Mouse (Mus musculus) kidney, postnatal 0 days (tissue): Measurements from ENCODE around the gene Ints1. TPM values are rescaled to one million over a fixed set of nuclear protein-coding genes. Genes with fewer than 3 reads are reported as not detected.

ENCODE experiments used
- ATAC-seq: fragments of 200-750 bp; cut with Nextera tagmentation; replicated peaks from 2 replicates; pipeline ENCODE4 v1.8.0; 2017; ENCODE audit warnings: low read depth, moderate number of reproducible peaks, moderate TSS enrichment, moderate library complexity; ENCODE audit not compliant: low FRiP score
- DNase-seq: peaks from one replicate; pipeline ENCODE4 v3.0.0-alpha.2; 2016; ENCODE audit warnings: low spot score
- H3K27ac ChIP-seq: fragments of 300-500 bp; sonication (generic); 2 replicates; pipeline ENCODE4 v1.5.1; 2014; ENCODE audit warnings: mild to moderate bottlenecking
- H3K27me3 ChIP-seq: fragments of 300-500 bp; sonication (generic); 2 replicates; pipeline ENCODE4 v1.6.1; 2014; ENCODE audit warnings: low read length, mixed read lengths; ENCODE audit not compliant: insufficient read depth
- H3K36me3 ChIP-seq: fragments of 300-500 bp; sonication (generic); 2 replicates; pipeline ENCODE4 v1.6.1; 2014; ENCODE audit warnings: low read length, mixed read lengths; ENCODE audit not compliant: insufficient read depth
- H3K4me1 ChIP-seq: fragments of 300-500 bp; sonication (generic); replicated peaks from 2 replicates; pipeline ENCODE4 v1.6.1; 2014; ENCODE audit warnings: antibody characterized with exemption, low read length, mixed read lengths; ENCODE audit not compliant: insufficient read depth
- H3K4me2 ChIP-seq: fragments of 300-500 bp; sonication (generic); 2 replicates; pipeline ENCODE4 v1.6.1; 2014; ENCODE audit warnings: mild to moderate bottlenecking, low read length, moderate library complexity, mixed read lengths
- H3K4me3 ChIP-seq: fragments of 300-500 bp; sonication (generic); replicated peaks from 2 replicates; pipeline ENCODE4 v1.5.1; 2014; ENCODE audit warnings: low read depth, low read length
- H3K9ac ChIP-seq: fragments of 300-500 bp; sonication (generic); 2 replicates; pipeline ENCODE4 v1.6.1; 2014; ENCODE audit warnings: low read depth, low read length
- H3K9me3 ChIP-seq: fragments of 300-500 bp; sonication (generic); replicated peaks from 2 replicates; pipeline ENCODE4 v1.6.1; 2016; ENCODE audit warnings: low read length, inconsistent platforms, mixed read lengths
- CTCF ChIP-seq: IDR thresholded peaks from 2 replicates; pipeline ENCODE4 v1.5.1; 2016; ENCODE audit warnings: antibody characterized with exemption, low read depth, mild to moderate bottlenecking, moderate library complexity
- WGBS: fragments of 180-500 bp; shearing (Covaris S2); extraction: QIAGEN DNeasy Blood & Tissue Kit; methylation state at CpG from one replicate; pipeline ENCODE4 v1.1.7; 2014; 5-methylcytosine and 5-hydroxymethylcytosine counted together
- polyA plus RNA-seq: library from polyadenylated mRNA; unstranded; fragments of >200 nt; fragmentation: Nextera tagmentation; extraction: Ambion mirVana; gene quantifications from 2 replicates; pipeline ENCODE4 v1.2.1, GENCODE M21; 2015

Ints1 gene
- polyA plus RNA-seq, 1 experiment from 2014 or later = 17.9 TPM

DNA sequence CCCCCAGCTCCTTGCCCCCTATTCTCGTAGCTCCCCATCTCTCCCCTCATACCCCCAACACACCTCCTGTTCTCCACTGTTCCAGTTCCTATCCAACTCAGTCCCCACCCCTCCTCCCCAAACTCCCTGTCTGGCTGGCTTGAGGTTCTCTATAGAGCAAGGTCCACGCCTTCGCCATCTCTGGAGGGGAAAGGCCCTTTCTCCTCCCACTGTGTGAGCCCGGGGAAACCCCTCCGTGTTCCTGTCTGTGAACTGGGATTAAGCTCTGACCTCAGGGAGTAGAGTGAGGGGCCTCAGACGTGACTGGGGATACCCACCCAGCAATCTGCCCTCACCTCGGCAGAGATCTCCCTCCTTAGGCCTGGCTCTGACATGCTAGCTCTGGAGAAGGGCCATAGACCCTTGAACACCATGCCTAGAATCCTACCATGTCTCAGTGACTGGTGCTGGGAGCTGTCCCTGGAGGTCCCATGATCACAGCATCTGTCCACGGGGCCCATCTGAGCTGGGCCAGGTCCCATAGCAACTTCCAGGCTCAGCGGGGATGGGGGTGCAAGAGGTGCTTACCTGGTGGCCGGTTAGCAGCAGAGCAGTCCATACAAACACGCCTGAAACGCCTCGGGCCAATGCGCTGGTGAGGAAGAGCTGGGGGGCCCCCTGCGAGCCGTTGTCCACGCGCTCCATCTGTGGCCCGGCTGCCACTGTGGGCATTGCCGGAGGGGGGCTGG, 37.1 kb upstream of the Ints1 start:
- Histone ChIP-seq H3K27ac (no peak overlapping the region), H3K9ac (no peak overlapping the region), H3K9me3 (no peaks in the 10 kb centered on the region), H3K36me3 (no peaks in the 10 kb centered on the region), H3K4me3 (no peak overlapping the region), H3K27me3 (no peaks in the 10 kb centered on the region), H3K4me2 (no peak overlapping the region), H3K4me1 (no peaks in the 10 kb centered on the region)
- WGBS = 71% methylated on average over 20 of the region's 20 CpGs
- DNase-seq (no peak), ATAC-seq (no peak)
- TF ChIP-seq CTCF = no peak

DNA sequence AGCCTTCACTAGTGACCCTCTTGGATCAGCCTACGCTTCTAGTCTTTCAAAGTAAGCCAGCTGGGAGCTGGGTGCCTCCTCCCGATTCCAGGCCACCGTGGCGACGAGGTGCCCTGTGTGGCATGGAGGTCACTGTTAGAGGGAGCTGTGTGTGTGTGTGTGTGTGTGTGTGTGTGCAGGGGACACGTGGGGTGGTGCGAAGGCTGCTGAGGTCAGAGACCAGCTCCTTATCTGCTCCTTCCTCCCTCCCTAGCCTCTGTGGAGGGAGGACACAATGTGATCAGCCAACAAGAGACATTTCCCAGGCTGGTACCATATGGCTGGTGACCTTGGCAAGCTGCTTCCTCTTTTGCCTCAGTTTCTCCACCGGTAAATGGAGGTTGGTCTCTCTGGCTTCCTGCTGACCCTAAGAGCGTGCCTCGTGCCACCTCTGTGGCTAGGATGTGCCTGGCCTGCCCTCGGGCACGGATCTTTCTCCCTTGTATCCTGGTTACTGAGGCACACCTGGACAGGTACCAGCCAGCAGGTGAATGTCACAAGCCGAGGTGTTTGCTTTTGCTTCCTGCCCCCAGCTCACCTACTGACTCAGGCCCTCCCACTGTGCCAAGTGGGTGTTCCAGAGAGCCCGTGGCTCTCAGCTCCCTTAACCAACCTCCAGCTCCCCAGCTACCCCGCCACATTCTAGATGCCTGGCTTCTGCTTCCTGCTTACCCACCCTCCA, 36.4 kb upstream of the Ints1 start:
- Histone ChIP-seq H3K27me3 (no peaks in the 10 kb centered on the region), H3K9ac (no peak overlapping the region), H3K27ac (no peak overlapping the region), H3K4me1 (no peaks in the 10 kb centered on the region), H3K4me2 (no peak overlapping the region), H3K36me3 (no peaks in the 10 kb centered on the region), H3K4me3 (no peak overlapping the region), H3K9me3 (no peaks in the 10 kb centered on the region)
- ATAC-seq (no peak), DNase-seq (no peak)
- TF ChIP-seq CTCF = no peak
- 69% methylated on average over 15 of the region's 15 CpGs for WGBS

DNA sequence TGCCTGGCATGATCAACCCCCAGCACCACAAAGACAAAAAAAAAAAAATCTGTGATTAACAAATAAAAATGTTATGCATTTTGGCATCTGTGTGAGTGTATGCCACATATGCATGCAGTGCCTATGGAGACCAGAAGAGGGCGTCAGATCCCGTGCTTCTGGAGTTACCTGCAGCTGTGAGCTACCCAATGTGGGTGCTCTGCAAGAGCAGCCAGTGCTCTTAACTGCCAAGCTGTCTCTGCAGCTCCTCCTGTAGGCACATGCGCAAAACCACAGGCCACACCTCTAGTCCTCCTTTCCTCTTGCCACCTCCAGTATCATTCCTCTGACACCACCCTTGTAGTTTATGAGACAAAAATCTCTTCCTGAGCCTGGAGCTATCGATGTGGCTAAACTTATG, 33.9 kb upstream of the Ints1 start:
- H3K36me3 ChIP-seq = no peaks in the 10 kb centered on the region
- DNase-seq (no peak), ATAC-seq (no peak)
- H3K4me2 ChIP-seq = no peak overlapping the region
- no peak overlapping the region for H3K27ac ChIP-seq
- no peaks in the 10 kb centered on the region for H3K9me3 ChIP-seq
- H3K27me3 ChIP-seq = no peaks in the 10 kb centered on the region
- TF ChIP-seq CTCF = peak; percentile 39; the same call in 1 of the 2 replicates
- H3K4me3 ChIP-seq = no peak overlapping the region
- no peaks in the 10 kb centered on the region for H3K4me1 ChIP-seq
- H3K9ac ChIP-seq = no peak overlapping the region
- WGBS = 63% methylated on average over 4 of the region's 4 CpGs

GRCm38 (mm10) chr5:139805924-139806323, 30.4 kb upstream of the Ints1 start:
- Histone ChIP-seq H3K27me3 (no peaks in the 10 kb centered on the region), H3K4me3 (no peak overlapping the region), H3K4me1 (0 out of 2 replicates have a peak, but pooled peaks cover 3% of the 10 kb centered on the region), H3K4me2 (no peak overlapping the region), H3K9me3 (no peaks in the 10 kb centered on the region), H3K9ac (no peak overlapping the region), H3K27ac (no peak overlapping the region), H3K36me3 (peaks cover 5% of the 10 kb centered on the region; the same call in 1 of the 2 replicates)
- 91% methylated on average over 8 of the region's 8 CpGs for WGBS
- TF ChIP-seq CTCF = no peak
- no peak for DNase-seq
- no peak for ATAC-seq

- Histone ChIP-seq H3K36me3 (peaks cover 18% of the 10 kb centered on the region), H3K9ac (no peak overlapping the region), H3K4me3 (no peak overlapping the region), H3K27me3 (no peaks in the 10 kb centered on the region), H3K9me3 (no peaks in the 10 kb centered on the region), H3K27ac (no peak overlapping the region), H3K4me2 (no peak overlapping the region), H3K4me1 (0 out of 2 replicates have a peak, but pooled peaks cover 3% of the 10 kb centered on the region)
- DNase-seq (no peak), ATAC-seq (no peak)
- 87% methylated on average over 11 of the region's 11 CpGs for WGBS
- TF ChIP-seq CTCF = no peak
These were observed 29.2 kb upstream of the Ints1 start for GRCm38 (mm10) chr5:139804573-139805111.

DNA sequence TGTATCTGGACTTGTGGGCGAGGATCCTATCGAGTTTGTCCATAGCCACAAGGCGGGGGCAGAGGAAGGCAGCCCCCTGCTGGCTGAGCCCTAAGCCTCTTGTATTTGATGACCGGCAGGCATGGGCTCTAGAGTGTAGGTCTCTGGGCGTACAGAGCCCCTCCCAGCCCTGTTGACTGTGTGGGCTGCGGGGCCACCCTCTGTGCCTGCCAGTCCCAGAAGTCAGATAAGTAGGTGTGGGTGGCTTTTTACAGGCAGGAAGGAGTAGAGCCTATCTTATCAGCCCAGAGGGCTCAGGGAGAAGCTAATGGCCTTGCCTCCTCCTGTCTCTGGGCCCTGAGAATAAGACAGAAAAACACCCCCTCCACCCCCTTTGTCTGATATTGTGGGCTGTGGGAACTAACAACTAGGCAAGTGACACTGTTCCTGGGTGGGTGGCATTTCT, 28.7 kb upstream of the Ints1 start:
- Histone ChIP-seq H3K9ac (no peak overlapping the region), H3K27me3 (no peaks in the 10 kb centered on the region), H3K36me3 (peaks cover 19% of the 10 kb centered on the region), H3K9me3 (no peaks in the 10 kb centered on the region), H3K4me3 (no peak overlapping the region), H3K4me1 (0 out of 2 replicates have a peak, but pooled peaks cover 3% of the 10 kb centered on the region), H3K27ac (no peak overlapping the region), H3K4me2 (0 out of 2 replicates have a peak overlapping the region, but pooled peaks have one; percentile 16)
- peak; percentile 51 for TF ChIP-seq CTCF
- ATAC-seq = no peak
- DNase-seq = no peak
- WGBS = 8% methylated on average over 6 of the region's 6 CpGs
